Mouse (Mus musculus) embryonic facial prominence, embryonic 12.5 days (tissue): Measurements from ENCODE around the gene Brdt. TPM values are rescaled to one million over a fixed set of nuclear protein-coding genes. Genes with fewer than 3 reads are reported as not detected.
A peak's percentile ranks its signal among the peaks of the same experiment; 100 is the strongest.

ENCODE experiments used
- ATAC-seq: fragments of 200-750 bp; cut with Nextera tagmentation; 2 replicates; pipeline ENCODE4 v1.8.0; 2017; ENCODE audit not compliant: insufficient number of reproducible peaks, insufficient read depth, low FRiP score, low TSS enrichment
- H3K27ac ChIP-seq: fragments of 300-500 bp; sonication (generic); 2 replicates; pipeline ENCODE4 v1.5.1; 2016; ENCODE audit warnings: mild to moderate bottlenecking
- H3K27me3 ChIP-seq: fragments of 300-500 bp; sonication (generic); 2 replicates; pipeline ENCODE4 v1.6.1; 2016; ENCODE audit warnings: mild to moderate bottlenecking, moderate library complexity
- H3K36me3 ChIP-seq: fragments of 300-500 bp; sonication (generic); 2 replicates; pipeline ENCODE4 v1.6.1; 2016; ENCODE audit warnings: mild to moderate bottlenecking
- H3K4me1 ChIP-seq: fragments of 300-500 bp; sonication (generic); 2 replicates; pipeline ENCODE4 v1.6.1; 2016
- H3K4me2 ChIP-seq: fragments of 300-500 bp; sonication (generic); replicated peaks from 2 replicates; pipeline ENCODE4 v1.6.1; 2016; ENCODE audit warnings: mild to moderate bottlenecking, moderate library complexity
- H3K4me3 ChIP-seq: fragments of 300-500 bp; sonication (generic); 2 replicates; pipeline ENCODE4 v1.5.1; 2016; ENCODE audit warnings: mild to moderate bottlenecking
- H3K9ac ChIP-seq: fragments of 300-500 bp; sonication (generic); 2 replicates; pipeline ENCODE4 v1.6.1; 2016; ENCODE audit warnings: mild to moderate bottlenecking, moderate library complexity
- H3K9me3 ChIP-seq: fragments of 300-500 bp; sonication (generic); 2 replicates; pipeline ENCODE4 v1.6.1; 2016; ENCODE audit warnings: mild to moderate bottlenecking, moderate library complexity
- WGBS: fragments of 180-500 bp; shearing (Covaris S2); methylation state at CpG from one replicate; pipeline ENCODE4 v1.1.7; 2016; 5-methylcytosine and 5-hydroxymethylcytosine counted together
- polyA plus RNA-seq: library from polyadenylated mRNA; unstranded; fragments of >200 nt; fragmentation: Nextera tagmentation; extraction: Ambion mirVana; gene quantifications from 2 replicates; pipeline ENCODE4 v1.2.1, GENCODE M21; 2016

Brdt gene
- polyA plus RNA-seq, 1 experiment from 2014 or later: 4.8 TPM

GRCm38 (mm10) chr5:107295061-107295816 lies 35.7 kb upstream of the Brdt start:
- 65% methylated on average over 8 of the region's 8 CpGs for WGBS
- no peak overlapping the region for H3K27ac ChIP-seq

GRCm38 (mm10) chr5:107295817-107296511 lies 35.0 kb upstream of the Brdt start:
- Histone ChIP-seq H3K9ac (no peak overlapping the region), H3K9me3 (no peaks in the 10 kb centered on the region), H3K4me1 (peaks cover 13% of the 10 kb centered on the region), H3K4me2 (no peak overlapping the region), H3K4me3 (no peak overlapping the region), H3K36me3 (no peaks in the 10 kb centered on the region), H3K27ac (peak overlapping the region; percentile 46; the same call in 1 of the 2 replicates), H3K27me3 (no peaks in the 10 kb centered on the region)
- ATAC-seq: no peak
- 58% methylated on average over 16 of the region's 16 CpGs for WGBS

More at GRCm38 (mm10) chr5:107295061-107295816, 35.7 kb upstream of the Brdt start:
- no peak overlapping the region for H3K4me2 ChIP-seq
- no peak overlapping the region for H3K4me3 ChIP-seq
- no peaks in the 10 kb centered on the region for H3K9me3 ChIP-seq
- H3K9ac ChIP-seq: no peak overlapping the region
- no peaks in the 10 kb centered on the region for H3K27me3 ChIP-seq
- peaks cover 13% of the 10 kb centered on the region for H3K4me1 ChIP-seq
- H3K36me3 ChIP-seq: no peaks in the 10 kb centered on the region
- ATAC-seq: no peak

GRCm38 (mm10) chr5:107296512-107297322 lies 34.2 kb upstream of the Brdt start:
- ATAC-seq: no peak
- Histone ChIP-seq H3K27me3 (no peaks in the 10 kb centered on the region), H3K9ac (no peak overlapping the region), H3K9me3 (no peaks in the 10 kb centered on the region), H3K4me1 (peaks cover 13% of the 10 kb centered on the region), H3K27ac (peak overlapping the region; percentile 46; the same call in 1 of the 2 replicates), H3K36me3 (no peaks in the 10 kb centered on the region), H3K4me3 (no peak overlapping the region), H3K4me2 (no peak overlapping the region)
- WGBS: 22% methylated on average over 9 of the region's 9 CpGs

GRCm38 (mm10) chr5:107298854-107299253 lies 32.1 kb upstream of the Brdt start:
- Histone ChIP-seq H3K4me2 (no peak overlapping the region), H3K4me3 (no peak overlapping the region), H3K9me3 (no peaks in the 10 kb centered on the region), H3K4me1 (peaks cover 20% of the 10 kb centered on the region), H3K36me3 (no peaks in the 10 kb centered on the region), H3K9ac (no peak overlapping the region), H3K27me3 (no peaks in the 10 kb centered on the region), H3K27ac (no peak overlapping the region)
- WGBS: 78% methylated on average over 11 of the region's 11 CpGs
- ATAC-seq: no peak

- WGBS: 48% methylated on average over 11 of the region's 11 CpGs
- H3K36me3 ChIP-seq: no peaks in the 10 kb centered on the region
- ATAC-seq: no peak
- no peaks in the 10 kb centered on the region for H3K27me3 ChIP-seq
- H3K9me3 ChIP-seq: no peaks in the 10 kb centered on the region
- no peak overlapping the region for H3K4me2 ChIP-seq
- no peak overlapping the region for H3K9ac ChIP-seq
- 0 out of 2 replicates have a peak overlapping the region, but pooled peaks have one; percentile 17 for H3K27ac ChIP-seq
- peaks cover 9% of the 10 kb centered on the region for H3K4me1 ChIP-seq
- no peak overlapping the region for H3K4me3 ChIP-seq
Observed at GRCm38 (mm10) chr5:107303350-107303861, 27.6 kb upstream of the Brdt start.

GRCm38 (mm10) chr5:107304117-107304825 lies 26.7 kb upstream of the Brdt start:
- no peaks in the 10 kb centered on the region for H3K36me3 ChIP-seq
- no peak overlapping the region for H3K4me2 ChIP-seq
- no peaks in the 10 kb centered on the region for H3K27me3 ChIP-seq
- H3K4me1 ChIP-seq: peaks cover 9% of the 10 kb centered on the region
- ATAC-seq: no peak
- no peak overlapping the region for H3K9ac ChIP-seq
- WGBS: 75% methylated on average over 13 of the region's 13 CpGs
- no peaks in the 10 kb centered on the region for H3K9me3 ChIP-seq
- no peak overlapping the region for H3K4me3 ChIP-seq
- H3K27ac ChIP-seq: no peak overlapping the region

GRCm38 (mm10) chr5:107307432-107307831 lies 23.5 kb upstream of the Brdt start:
- Histone ChIP-seq H3K4me1 (peaks cover 9% of the 10 kb centered on the region), H3K9me3 (no peaks in the 10 kb centered on the region), H3K4me2 (no peak overlapping the region), H3K4me3 (no peak overlapping the region), H3K9ac (no peak overlapping the region), H3K27ac (0 out of 2 replicates have a peak overlapping the region, but pooled peaks have one; percentile 46), H3K36me3 (no peaks in the 10 kb centered on the region), H3K27me3 (no peaks in the 10 kb centered on the region)
- WGBS: 69% methylated on average over 4 of the region's 4 CpGs
- ATAC-seq: no peak

- H3K4me1 ChIP-seq: no peaks in the 10 kb centered on the region
- no peaks in the 10 kb centered on the region for H3K9me3 ChIP-seq
- H3K4me2 ChIP-seq: no peak overlapping the region
- H3K36me3 ChIP-seq: no peaks in the 10 kb centered on the region
- no peak overlapping the region for H3K9ac ChIP-seq
- H3K27ac ChIP-seq: no peak overlapping the region
- H3K27me3 ChIP-seq: no peaks in the 10 kb centered on the region
- WGBS: 93% methylated on average over 7 of the region's 7 CpGs
- no peak for ATAC-seq
- no peak overlapping the region for H3K4me3 ChIP-seq
Observed at GRCm38 (mm10) chr5:107317141-107317540, 13.8 kb upstream of the Brdt start.

- Histone ChIP-seq H3K36me3 (no peaks in the 10 kb centered on the region), H3K9ac (no peak overlapping the region), H3K4me2 (no peak overlapping the region), H3K4me3 (no peak overlapping the region), H3K4me1 (no peaks in the 10 kb centered on the region), H3K9me3 (no peaks in the 10 kb centered on the region), H3K27ac (no peak overlapping the region), H3K27me3 (no peaks in the 10 kb centered on the region)
- WGBS: 0% methylated on average over 1 of the region's 1 CpGs
- ATAC-seq: no peak
Observed at GRCm38 (mm10) chr5:107320703-107321102, 10.3 kb upstream of the Brdt start.

- Histone ChIP-seq H3K4me2 (no peak overlapping the region), H3K4me1 (no peaks in the 10 kb centered on the region), H3K4me3 (no peak overlapping the region), H3K27me3 (no peaks in the 10 kb centered on the region), H3K9me3 (no peaks in the 10 kb centered on the region), H3K36me3 (no peaks in the 10 kb centered on the region), H3K27ac (peak overlapping the region; percentile 65; the same call in 1 of the 2 replicates), H3K9ac (no peak overlapping the region)
- WGBS: 43% methylated on average over 3 of the region's 3 CpGs
- no peak for ATAC-seq
Observed at GRCm38 (mm10) chr5:107340404-107340803, 9.4 kb downstream of the Brdt start.

GRCm38 (mm10) chr5:107342891-107343290 lies 11.9 kb downstream of the Brdt start:
- Histone ChIP-seq H3K4me1 (no peaks in the 10 kb centered on the region; the same call in 1 of the 2 replicates), H3K27me3 (no peaks in the 10 kb centered on the region), H3K9ac (no peak overlapping the region), H3K27ac (no peak overlapping the region), H3K4me3 (no peak overlapping the region), H3K4me2 (no peak overlapping the region), H3K36me3 (no peaks in the 10 kb centered on the region), H3K9me3 (no peaks in the 10 kb centered on the region)
- no peak for ATAC-seq
- 75% methylated on average over 6 of the region's 6 CpGs for WGBS
